Mouse (Mus musculus) lung, postnatal 0 days (tissue): Measurements from ENCODE around the gene Olfr995. TPM values are rescaled to one million over a fixed set of nuclear protein-coding genes. Genes with fewer than 3 reads are reported as not detected.
A peak's percentile ranks its signal among the peaks of the same experiment; 100 is the strongest.

Experiments used
- ATAC-seq: fragments of 200-750 bp; cut with Nextera tagmentation; 2 replicates; pipeline ENCODE4 v1.8.0; 2017; ENCODE audit warnings: moderate library complexity
- DNase-seq: peaks from one replicate; pipeline ENCODE4 v3.0.0-alpha.2; 2016; ENCODE audit warnings: low spot score
- H3K27ac ChIP-seq: fragments of 300-500 bp; sonication (generic); 2 replicates; pipeline ENCODE4 v1.5.1; 2014; ENCODE audit warnings: antibody characterized with exemption, mild to moderate bottlenecking, low read length, mixed read lengths
- H3K27me3 ChIP-seq: fragments of 300-500 bp; sonication (generic); replicated peaks from 2 replicates; pipeline ENCODE4 v1.6.1; 2014; ENCODE audit warnings: low read length, mixed read lengths; ENCODE audit not compliant: insufficient read depth
- H3K36me3 ChIP-seq: fragments of 300-500 bp; sonication (generic); 2 replicates; pipeline ENCODE4 v1.6.1; 2014; ENCODE audit warnings: low read length, mixed read lengths; ENCODE audit not compliant: insufficient read depth
- H3K4me1 ChIP-seq: fragments of 300-500 bp; sonication (generic); 2 replicates; pipeline ENCODE4 v1.6.1; 2014; ENCODE audit warnings: antibody characterized with exemption, low read depth, low read length, mixed read lengths; ENCODE audit not compliant: insufficient read depth
- H3K4me2 ChIP-seq: fragments of 300-500 bp; sonication (generic); replicated peaks from 2 replicates; pipeline ENCODE4 v1.6.1; 2014; ENCODE audit warnings: low read depth, mild to moderate bottlenecking, low read length, moderate library complexity, mixed read lengths
- H3K4me3 ChIP-seq: fragments of 300-500 bp; sonication (generic); 2 replicates; pipeline ENCODE4 v1.5.1; 2014; ENCODE audit warnings: low read depth, low read length
- H3K9ac ChIP-seq: fragments of 300-500 bp; sonication (generic); replicated peaks from 2 replicates; pipeline ENCODE4 v1.6.1; 2014; ENCODE audit warnings: low read depth, mild to moderate bottlenecking
- H3K9me3 ChIP-seq: fragments of 300-500 bp; sonication (generic); 2 replicates; pipeline ENCODE4 v1.6.1; 2016; ENCODE audit warnings: low read length, mixed read lengths
- CTCF ChIP-seq: IDR thresholded peaks from 2 replicates; pipeline ENCODE4 v1.5.1; 2016; ENCODE audit warnings: antibody characterized with exemption, mild to moderate bottlenecking
- EP300 ChIP-seq: IDR thresholded peaks from 2 replicates; pipeline ENCODE4 v1.6.1; 2016; ENCODE audit warnings: antibody characterized with exemption, mild to moderate bottlenecking, control low read depth
- WGBS: fragments of 180-500 bp; shearing (Covaris S2); extraction: QIAGEN DNeasy Blood & Tissue Kit; methylation state at CpG from one replicate; pipeline ENCODE4 v1.1.7; 2014; 5-methylcytosine and 5-hydroxymethylcytosine counted together
- polyA plus RNA-seq: library from polyadenylated mRNA; unstranded; fragments of >200 nt; fragmentation: Nextera tagmentation; extraction: Ambion mirVana; gene quantifications from 2 replicates; pipeline ENCODE4 v1.2.1, GENCODE M21; 2015

Gene Olfr995
- polyA plus RNA-seq = not detected in 2 replicates

DNA sequence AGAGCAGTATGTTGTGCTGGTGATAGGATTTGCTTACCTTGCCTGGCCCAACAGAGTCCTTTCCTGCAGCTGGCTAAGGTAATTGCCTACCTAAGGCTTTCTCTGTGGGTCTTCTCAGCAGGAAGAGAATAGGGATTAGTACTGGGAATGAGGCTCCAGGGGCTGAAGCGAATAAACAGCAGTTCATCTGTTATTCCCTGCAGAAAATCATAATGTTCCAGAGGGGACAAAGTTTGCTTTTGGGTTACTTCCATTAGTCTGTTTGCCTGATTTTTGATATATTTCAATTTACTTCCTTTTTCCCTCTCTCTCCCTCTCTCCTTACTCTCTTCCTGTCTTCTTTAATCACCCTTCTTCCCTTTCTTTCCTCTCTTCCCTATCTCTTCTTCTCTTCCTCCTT, at the start of gene Olfr995:
Gene Olfr995 (minus strand): TSS at position 101 of the 400 bp plus-strand sequence.
- Histone ChIP-seq H3K4me1 (no peaks in the 10 kb centered on the region), H3K27me3 (no peaks in the 10 kb centered on the region), H3K4me2 (no peak within 1 kb of the TSS), H3K9ac (no peak within 1 kb of the TSS), H3K4me3 (no peak within 1 kb of the TSS), H3K9me3 (no peaks in the 10 kb centered on the region), H3K27ac (no peak within 1 kb of the TSS), H3K36me3 (no peaks in the 10 kb centered on the region)
- 24% methylated on average over 1 of the region's 1 CpGs for WGBS
- no peak for DNase-seq
- ATAC-seq = no peak
- TF ChIP-seq EP300 (no peak), CTCF (no peak)

DNA sequence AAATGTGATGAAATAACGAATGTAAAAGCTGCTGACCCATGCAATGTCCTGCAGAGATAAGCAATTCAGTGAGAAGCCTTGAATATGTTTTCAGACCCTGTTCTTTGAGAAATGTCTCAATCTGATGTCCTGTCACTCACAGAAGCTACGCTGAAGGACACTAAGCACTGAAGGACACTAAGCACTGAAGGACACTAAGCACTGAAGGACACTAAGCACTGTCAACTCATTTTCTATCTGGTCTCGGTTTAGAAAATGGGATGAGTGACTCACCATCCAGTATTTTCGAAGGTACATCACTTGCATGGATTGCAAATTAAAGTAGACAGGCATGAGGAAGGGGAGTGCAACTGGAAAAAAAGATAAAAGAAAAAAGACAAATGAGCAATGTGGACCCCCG, 47.0 kb upstream of the Olfr995 start:
- H3K4me1 ChIP-seq = no peaks in the 10 kb centered on the region
- ATAC-seq = no peak
- no peak overlapping the region for H3K9ac ChIP-seq
- no peak overlapping the region for H3K4me2 ChIP-seq
- H3K36me3 ChIP-seq = no peaks in the 10 kb centered on the region
- DNase-seq = no peak
- no peaks in the 10 kb centered on the region for H3K27me3 ChIP-seq
- H3K4me3 ChIP-seq = no peak overlapping the region
- no peak for TF ChIP-seq CTCF
- no peak for TF ChIP-seq EP300
- H3K9me3 ChIP-seq = no peaks in the 10 kb centered on the region
- no peak overlapping the region for H3K27ac ChIP-seq
- WGBS = 75% methylated on average over 5 of the region's 5 CpGs

DNA sequence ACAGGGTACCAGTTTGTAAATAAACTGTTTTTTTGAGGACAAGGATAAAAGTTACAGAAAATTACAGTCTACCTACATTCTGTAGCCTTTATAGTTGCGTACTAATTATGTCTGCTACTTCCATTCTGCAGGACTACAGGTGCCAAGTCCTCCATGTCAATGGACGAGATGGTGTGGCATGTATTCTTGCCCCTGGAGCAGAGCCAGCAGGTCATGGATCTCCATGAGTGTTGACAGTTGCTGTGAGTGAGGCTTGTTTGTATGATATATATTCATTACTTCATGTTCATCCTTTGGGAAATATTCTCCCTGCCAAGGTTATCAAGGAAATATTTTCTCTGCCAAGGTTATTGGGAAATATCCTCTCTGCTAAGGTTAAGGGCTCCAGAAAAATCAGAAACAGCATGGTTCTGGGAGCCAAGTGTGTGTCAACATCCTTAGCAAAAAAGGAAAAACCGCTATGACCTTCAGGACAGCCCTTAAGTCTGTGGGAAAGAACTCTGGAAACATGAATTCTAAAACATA, 23.4 kb upstream of the Olfr995 start:
- Histone ChIP-seq H3K27me3 (no peaks in the 10 kb centered on the region), H3K4me3 (no peak overlapping the region), H3K9me3 (no peaks in the 10 kb centered on the region), H3K27ac (no peak overlapping the region), H3K4me1 (no peaks in the 10 kb centered on the region), H3K4me2 (no peak overlapping the region), H3K9ac (no peak overlapping the region), H3K36me3 (no peaks in the 10 kb centered on the region)
- 62% methylated on average over 3 of the region's 3 CpGs for WGBS
- no peak; the same call in 1 of the 2 replicates for ATAC-seq
- DNase-seq = peak; percentile 18
- TF ChIP-seq CTCF (no peak), EP300 (no peak)

DNA sequence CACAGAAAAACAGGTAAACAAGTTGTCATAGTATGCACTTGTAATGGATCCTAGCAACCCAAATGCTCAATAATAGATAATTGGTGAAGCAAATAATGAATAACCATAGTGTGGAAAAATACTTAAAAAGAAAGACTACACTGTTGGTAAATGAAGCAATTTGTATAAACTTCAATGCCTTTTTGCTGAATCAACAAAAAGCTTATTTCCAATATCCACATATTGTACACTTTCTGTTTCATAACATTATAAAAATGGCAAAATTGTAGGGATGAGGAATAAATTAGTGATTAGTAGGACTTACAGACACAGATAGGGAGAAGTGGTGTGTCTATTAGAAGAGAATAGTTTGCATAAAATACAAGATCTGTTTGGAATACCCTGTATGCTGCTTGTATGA, 893 bp downstream of the Olfr995 start:
- no peak for TF ChIP-seq EP300
- TF ChIP-seq CTCF = no peak
- Histone ChIP-seq H3K27me3 (no peaks in the 10 kb centered on the region), H3K27ac (no peak overlapping the region), H3K9ac (no peak overlapping the region), H3K36me3 (no peaks in the 10 kb centered on the region), H3K9me3 (no peaks in the 10 kb centered on the region), H3K4me2 (no peak overlapping the region), H3K4me1 (no peaks in the 10 kb centered on the region), H3K4me3 (no peak overlapping the region)
- ATAC-seq (no peak), DNase-seq (no peak)

DNA sequence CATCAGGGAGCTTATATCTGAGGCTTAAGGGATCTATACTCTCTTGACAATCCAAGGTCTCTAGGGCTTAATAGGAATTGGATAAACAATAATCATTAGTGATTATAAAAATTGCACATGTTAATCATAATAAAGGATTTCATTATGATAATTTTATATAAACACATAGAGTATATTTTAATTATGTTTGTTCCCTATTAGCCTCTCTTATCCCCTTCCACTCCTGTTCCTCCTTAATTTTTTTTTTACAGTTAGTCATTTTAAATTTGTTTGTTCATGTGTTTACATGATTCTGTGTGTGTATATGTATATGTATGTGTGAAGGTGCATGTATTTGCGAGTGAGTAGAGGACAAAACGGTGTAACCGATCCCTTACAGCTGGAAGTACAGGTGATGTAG, 7.1 kb downstream of the Olfr995 start, which contains the start of gene Olfr994:
Gene Olfr994 (minus strand): TSS at position 101 of the 400 bp plus-strand sequence.
- Histone ChIP-seq H3K4me3 (no peak within 1 kb of the TSS), H3K4me1 (no peaks in the 10 kb centered on the region), H3K9me3 (no peaks in the 10 kb centered on the region), H3K27ac (no peak within 1 kb of the TSS), H3K27me3 (no peaks in the 10 kb centered on the region), H3K9ac (no peak within 1 kb of the TSS), H3K36me3 (no peaks in the 10 kb centered on the region), H3K4me2 (no peak within 1 kb of the TSS)
- ATAC-seq (no peak), DNase-seq (no peak)
- WGBS = 79% methylated on average over 3 of the region's 3 CpGs
- TF ChIP-seq EP300 (no peak), CTCF (no peak)

DNA sequence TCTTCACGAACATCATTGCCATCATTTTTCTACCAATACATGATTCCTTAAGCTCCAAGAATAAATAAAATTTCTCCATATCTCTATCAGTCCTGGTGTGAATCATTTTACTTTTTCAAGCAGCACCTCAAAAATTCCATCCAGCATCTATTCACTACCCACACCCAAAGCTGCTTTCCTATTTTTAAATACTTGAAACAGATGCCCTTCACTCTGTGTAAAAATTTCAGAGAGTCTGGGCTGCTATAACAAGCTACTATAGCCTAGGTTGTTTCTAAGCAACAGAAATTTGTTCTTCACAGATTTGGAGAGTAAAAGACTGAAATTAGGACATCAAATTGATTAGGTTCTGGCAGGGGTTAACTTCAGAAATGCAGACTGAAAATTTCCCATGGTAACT, 17.5 kb downstream of the Olfr995 start:
- 88% methylated on average over 1 of the region's 1 CpGs for WGBS
- H3K36me3 ChIP-seq = no peaks in the 10 kb centered on the region

DNA sequence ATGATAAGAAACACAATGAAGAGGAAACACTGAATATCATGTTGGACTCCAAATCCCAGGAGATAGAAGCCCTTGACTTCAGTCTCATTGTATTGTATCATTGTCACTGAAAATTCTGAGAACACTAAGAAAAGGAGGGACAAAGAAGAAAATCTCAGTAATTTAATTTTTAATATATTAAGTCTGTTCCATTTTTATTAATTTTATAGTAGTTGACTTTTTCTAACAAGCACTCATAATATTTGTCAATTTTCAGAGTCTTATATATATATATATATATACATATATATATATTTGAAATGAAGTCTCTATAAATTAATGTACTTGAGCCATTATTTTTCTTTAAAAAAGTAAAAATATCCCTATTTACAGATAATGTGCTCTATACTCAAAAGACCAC, 28.7 kb downstream of the Olfr995 start, which contains the start of gene Olfr993:
Gene Olfr993 (minus strand): TSS at position 101 of the 400 bp plus-strand sequence.
- no peak within 1 kb of the TSS for H3K9ac ChIP-seq
- no peak within 1 kb of the TSS for H3K4me2 ChIP-seq

More for the DNA sequence above, 17.5 kb downstream of the Olfr995 start:
- Histone ChIP-seq H3K27me3 (no peaks in the 10 kb centered on the region), H3K4me3 (no peak overlapping the region), H3K9ac (no peak overlapping the region), H3K27ac (no peak overlapping the region), H3K4me2 (no peak overlapping the region), H3K9me3 (no peaks in the 10 kb centered on the region), H3K4me1 (no peaks in the 10 kb centered on the region)
- no peak for DNase-seq
- ATAC-seq = no peak
- TF ChIP-seq EP300 = no peak
- no peak for TF ChIP-seq CTCF

More for the DNA sequence above, 28.7 kb downstream of the Olfr995 start, which contains the start of gene Olfr993:
- TF ChIP-seq EP300 (no peak), CTCF (no peak)
- DNase-seq (no peak), ATAC-seq (no peak)
- Histone ChIP-seq H3K27me3 (no peaks in the 10 kb centered on the region), H3K27ac (no peak within 1 kb of the TSS), H3K9me3 (no peaks in the 10 kb centered on the region), H3K36me3 (no peaks in the 10 kb centered on the region), H3K4me3 (no peak within 1 kb of the TSS), H3K4me1 (no peaks in the 10 kb centered on the region)
